Mouse (Mus musculus): ENCODE data around the gene Olfr633.
"Not testable (repeated sequence)": the region's sequence is repeated elsewhere in the genome, so short reads cannot be mapped to it uniquely, and the experiment has no call there.

Gene Olfr633

DNA sequence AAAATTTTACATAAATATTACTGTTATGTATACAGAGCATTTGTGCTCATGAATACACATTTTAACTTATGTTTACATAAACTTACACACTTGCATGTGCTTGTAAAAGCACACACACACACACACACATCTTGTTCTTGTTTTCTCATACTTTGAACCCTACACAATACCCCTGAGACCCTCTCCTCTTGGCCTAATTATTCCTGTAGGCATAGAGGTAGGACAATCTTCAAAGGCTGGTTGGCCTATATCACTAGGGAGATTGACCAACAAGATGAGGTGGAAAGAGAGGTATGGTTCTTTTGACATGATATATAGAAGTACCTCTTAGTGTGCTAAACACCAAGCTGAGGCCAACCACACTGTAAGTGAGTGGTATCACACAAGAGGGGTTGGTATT, at the start of gene Olfr633:
Olfr633 (plus strand) TSS at position 301 of the 400 bp plus-strand sequence.
- DNase-seq (ENCODE audit: inconsistent age in 2 of 2, low spot score in 1 of 2): peak in 1 of 2 experiments; percentile 7

DNA sequence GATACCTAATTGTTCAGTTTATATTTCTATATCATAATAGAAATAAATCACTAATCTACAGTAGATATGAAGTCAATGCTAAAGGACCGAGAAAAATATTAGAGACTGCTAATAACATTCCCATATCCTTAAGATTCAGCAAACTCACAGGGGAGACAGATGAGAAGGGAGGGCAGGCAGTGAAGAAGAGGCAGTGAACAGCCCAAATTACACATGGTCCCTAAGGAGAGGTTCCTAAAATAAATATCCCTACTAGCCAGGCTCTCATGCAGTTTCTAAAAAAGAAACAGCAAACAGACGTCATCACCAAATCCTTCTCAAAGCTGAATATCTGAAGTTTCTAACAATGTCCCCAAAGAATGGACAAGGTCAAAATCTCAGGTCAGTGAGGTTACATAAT, 41.0 kb upstream of the Olfr633 start, which contains the start of gene Olfr65:
Olfr65 (plus strand) TSS at position 301 of the 400 bp plus-strand sequence.
- DNase-seq (ENCODE audit: inconsistent age in 2 of 2, low spot score in 1 of 2): no peak

GRCm38 (mm10) chr7:103910047-103910446, 34.2 kb upstream of the Olfr633 start:
- no peak for DNase-seq (ENCODE audit: inconsistent age in 2 of 2, low spot score in 1 of 2)

GRCm38 (mm10) chr7:103912969-103913511, 31.2 kb upstream of the Olfr633 start:
- peak in 1 of 2 experiments; percentile 26 for DNase-seq (ENCODE audit: inconsistent age in 2 of 2, low spot score in 1 of 2)

GRCm38 (mm10) chr7:103915338-103915737, 28.9 kb upstream of the Olfr633 start:
- DNase-seq (ENCODE audit: inconsistent age in 2 of 2, low spot score in 1 of 2): no peak

GRCm38 (mm10) chr7:103928525-103928924, 15.7 kb upstream of the Olfr633 start, which contains the start of gene Olfr631:
Gene Olfr631, plus strand, starts transcription at chr7:103928825.
- DNase-seq (ENCODE audit: inconsistent age in 2 of 2, low spot score in 1 of 2): no peak

- no peak for DNase-seq (ENCODE audit: inconsistent age in 2 of 2, low spot score in 1 of 2)
Measured at GRCm38 (mm10) chr7:103934264-103934663, 10.0 kb upstream of the Olfr633 start, which contains the start of gene Olfr632. Gene Olfr632, plus strand, starts transcription at chr7:103934347.

DNA sequence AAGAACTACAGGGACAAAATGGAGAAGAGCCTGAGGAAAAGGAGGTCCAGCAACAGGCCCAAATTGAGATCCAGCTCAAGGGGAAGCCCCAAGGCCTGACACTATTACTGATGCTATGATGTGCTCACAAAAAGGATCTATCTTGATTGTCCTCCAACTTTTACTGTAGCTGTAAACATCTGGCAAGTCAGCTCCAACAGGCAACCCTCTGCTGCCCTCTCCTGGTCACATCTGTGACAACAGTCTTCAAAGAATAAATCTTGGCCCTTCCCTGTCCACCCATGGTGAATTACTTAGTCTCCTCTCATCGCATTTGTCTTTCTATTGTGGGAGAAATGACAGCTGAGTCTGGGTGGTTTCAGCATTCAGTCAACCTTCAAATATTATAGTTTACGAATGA, 1.5 kb upstream of the Olfr633 start:
- peak; percentile 14 to 63 for DNase-seq (ENCODE audit: inconsistent age in 2 of 2, low spot score in 1 of 2)

DNA sequence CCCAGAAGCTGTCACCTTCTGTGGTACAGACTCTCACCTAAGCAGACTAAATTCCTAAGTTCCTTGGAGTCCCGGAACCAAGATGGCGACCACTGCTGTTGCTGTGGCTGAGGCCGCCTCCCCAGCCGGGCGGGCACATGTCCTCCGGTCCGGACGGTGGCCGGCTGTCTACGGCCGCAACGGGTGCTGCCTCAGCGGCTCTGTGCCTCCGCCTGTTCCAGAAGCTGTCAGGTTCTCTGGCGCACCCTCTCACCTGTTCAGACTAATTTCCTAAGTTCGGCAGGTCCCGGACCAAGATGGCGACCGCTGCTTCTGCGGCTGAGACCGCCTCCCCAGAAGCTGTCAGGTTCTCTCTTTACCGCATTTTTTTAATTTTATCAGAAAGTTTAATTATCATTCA, 22.6 kb downstream of the Olfr633 start:
- not testable (repeated sequence) for DNase-seq (ENCODE audit: inconsistent age in 2 of 2, low spot score in 1 of 2)

DNA sequence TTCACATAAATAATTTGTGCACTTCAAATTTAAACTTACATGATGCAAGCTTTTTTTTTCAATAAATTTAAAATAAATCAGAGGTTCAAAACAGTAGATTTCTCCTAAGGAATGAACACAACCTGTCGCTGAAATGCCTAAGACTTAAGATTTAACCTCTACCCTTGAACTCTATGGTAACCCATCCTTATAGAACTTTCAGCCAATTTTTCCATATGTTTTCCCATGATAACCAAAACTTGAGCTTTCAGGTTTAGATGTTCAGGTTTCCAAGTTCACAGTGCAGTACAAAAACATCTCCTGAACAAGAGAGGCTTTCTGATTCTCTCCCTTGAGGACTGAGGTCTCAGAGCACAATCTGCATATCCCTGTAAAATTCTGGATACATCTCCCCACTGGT, 26.6 kb downstream of the Olfr633 start, which contains the start of gene Olfr635:
Olfr635 (plus strand) TSS at position 301 of the 400 bp plus-strand sequence.
- DNase-seq (ENCODE audit: inconsistent age in 2 of 2, low spot score in 1 of 2): no peak

DNA sequence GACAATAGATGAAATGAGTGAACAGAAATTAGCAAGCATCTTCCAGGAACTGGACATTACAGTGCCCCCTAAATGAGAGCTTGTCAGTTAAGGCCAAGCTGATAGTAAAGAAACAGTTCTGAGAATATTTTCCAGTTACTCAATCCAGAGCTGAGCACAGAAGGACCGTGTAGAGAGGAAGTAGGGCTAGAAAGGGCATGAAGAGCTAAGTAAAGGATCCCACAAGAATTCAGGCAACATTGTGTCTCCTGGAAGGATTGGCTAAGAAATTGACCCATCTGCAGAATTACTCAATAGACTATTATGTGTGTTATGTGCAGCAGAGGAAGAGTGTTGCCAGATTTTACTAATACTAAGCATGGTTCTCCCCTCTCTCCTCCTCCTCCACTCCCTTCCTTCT, 27.5 kb downstream of the Olfr633 start:
- DNase-seq (ENCODE audit: inconsistent age in 2 of 2, low spot score in 1 of 2): no peak

DNA sequence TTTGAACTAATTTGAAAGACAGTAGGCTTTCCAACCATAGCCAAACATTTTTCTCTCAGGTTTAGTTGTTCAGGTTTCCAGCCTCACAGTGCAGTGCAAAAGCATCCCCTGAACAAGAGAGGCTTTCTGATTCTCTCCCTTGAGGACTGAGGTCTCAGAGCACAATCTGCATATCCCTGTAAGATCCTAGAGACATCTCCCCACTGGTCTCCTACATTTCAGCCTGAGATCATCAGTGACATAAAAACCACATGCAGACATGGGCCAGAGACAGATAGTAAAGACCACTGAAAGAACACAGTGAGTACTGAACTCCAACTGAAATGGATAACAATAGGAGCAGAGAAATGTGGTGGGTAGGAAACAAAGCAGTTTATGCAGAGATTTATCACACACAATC, 54.2 kb downstream of the Olfr633 start, which contains the start of gene Olfr638:
Olfr638 (plus strand) TSS at position 301 of the 400 bp plus-strand sequence.
- DNase-seq (ENCODE audit: inconsistent age in 2 of 2, low spot score in 1 of 2): no peak
